Mouse (Mus musculus): ENCODE data around the gene Son.

DNA sequence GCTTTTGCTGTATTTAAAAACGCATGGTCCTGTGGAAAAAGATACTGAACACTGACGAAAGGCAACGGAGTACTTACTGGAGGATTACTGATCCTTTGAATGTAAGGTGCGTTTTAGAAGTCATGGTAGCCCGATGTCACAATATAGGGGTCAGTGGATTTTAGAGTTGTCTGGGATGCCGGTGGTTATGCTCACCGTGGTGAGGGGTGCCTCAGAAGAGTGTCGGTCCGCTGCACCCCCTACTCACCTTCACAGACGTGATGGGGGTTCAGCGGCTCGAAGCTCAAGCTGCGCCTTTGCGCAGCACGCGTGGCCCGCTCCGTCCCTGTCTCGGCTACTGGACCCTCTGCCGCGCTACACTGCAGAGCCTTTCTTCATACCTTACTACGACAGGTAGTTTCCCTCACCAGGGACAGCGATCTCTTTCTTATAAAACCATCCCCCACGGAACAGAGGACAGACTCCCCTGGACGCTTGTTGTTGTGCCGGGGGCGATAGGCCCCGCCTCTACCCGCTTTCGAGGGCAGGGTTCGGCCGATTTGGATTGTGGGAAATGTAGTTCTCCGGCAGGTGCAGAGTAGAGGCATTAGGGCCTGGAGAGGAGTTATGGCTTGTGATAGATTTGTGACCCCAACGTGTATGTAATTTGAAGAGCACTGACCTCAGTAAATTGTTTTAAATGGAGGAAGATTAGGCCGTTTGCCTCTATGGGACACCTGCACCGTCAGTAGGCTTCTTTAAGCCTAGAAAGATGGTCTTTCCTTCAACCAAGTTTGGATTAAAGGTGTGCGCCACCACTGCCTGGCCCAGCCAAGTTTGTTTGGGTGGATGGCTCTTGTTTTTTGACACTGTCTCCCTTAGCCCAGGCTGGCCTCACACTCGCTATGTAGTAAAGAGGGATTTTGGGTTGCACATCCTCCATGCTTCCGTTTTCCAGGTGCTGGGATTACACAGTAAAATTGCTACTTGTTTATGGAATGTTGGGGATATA, 28.5 kb upstream of the Son start, which contains the start of gene Dnajc28:
- TF ChIP-seq EP300 (IDR thresholded peaks at IDR 0.05) (no peak), CTCF (IDR thresholded peaks at IDR 0.05) (no peak)
